Mouse (Mus musculus): ENCODE measurements around the gene Gm21972.

The Gm21972 gene

GRCm38 (mm10) chr1:86189034-86189702 is 55.7 kb downstream of the Gm21972 start:
- TF ChIP-seq GATA4 (IDR thresholded peaks at IDR 0.05; ENCODE audit: insufficient replicate concordance, low read length), result no peak

DNA sequence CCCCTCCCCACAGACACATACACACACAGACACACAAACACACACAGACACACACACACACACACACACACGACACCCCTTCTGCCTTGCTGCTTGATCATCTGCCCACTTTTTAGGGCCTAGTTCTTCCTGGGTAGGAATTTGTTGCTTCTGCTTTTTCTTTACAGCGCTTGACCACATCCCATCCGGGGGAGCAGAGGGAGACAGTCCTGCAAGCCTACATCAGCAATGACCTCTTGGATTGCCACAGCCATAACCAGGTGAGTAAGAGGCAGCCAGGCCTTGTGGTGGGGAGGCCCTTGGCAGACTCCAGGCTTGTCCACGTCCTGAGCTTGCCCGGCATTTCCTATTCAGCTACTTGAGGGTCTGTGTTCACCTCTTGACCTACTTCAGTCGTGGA is 57.4 kb downstream of the Gm21972 start:
- no peak for TF ChIP-seq GATA4 (IDR thresholded peaks at IDR 0.05; ENCODE audit: insufficient replicate concordance, low read length)

- no peak for TF ChIP-seq GATA4 (IDR thresholded peaks at IDR 0.05; ENCODE audit: insufficient replicate concordance, low read length)
These were observed 60.6 kb downstream of the Gm21972 start for GRCm38 (mm10) chr1:86194044-86194443.

DNA sequence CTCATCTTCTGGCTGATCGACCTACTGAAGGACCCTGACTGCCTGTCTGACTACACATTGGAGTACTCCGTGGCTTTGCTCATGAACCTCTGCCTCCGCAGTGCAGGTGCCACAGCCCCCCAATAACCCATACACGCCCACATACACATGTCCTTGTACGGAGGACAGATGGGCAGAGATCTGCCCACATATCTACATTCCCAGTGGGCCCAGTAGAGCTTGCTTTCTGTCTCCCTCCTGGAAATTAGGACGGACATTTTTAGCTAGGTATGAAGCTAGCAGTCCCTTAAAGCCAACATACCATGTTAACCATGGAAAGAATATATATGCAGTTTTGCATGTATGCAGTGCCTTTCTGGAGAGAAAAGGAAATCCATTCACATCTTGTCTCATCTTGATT is 64.8 kb downstream of the Gm21972 start:
- TF ChIP-seq GATA4 (IDR thresholded peaks at IDR 0.05; ENCODE audit: insufficient replicate concordance, low read length), result no peak

GRCm38 (mm10) chr1:86199026-86199425 is 65.6 kb downstream of the Gm21972 start:
- no peak for TF ChIP-seq GATA4 (IDR thresholded peaks at IDR 0.05; ENCODE audit: insufficient replicate concordance, low read length)

DNA sequence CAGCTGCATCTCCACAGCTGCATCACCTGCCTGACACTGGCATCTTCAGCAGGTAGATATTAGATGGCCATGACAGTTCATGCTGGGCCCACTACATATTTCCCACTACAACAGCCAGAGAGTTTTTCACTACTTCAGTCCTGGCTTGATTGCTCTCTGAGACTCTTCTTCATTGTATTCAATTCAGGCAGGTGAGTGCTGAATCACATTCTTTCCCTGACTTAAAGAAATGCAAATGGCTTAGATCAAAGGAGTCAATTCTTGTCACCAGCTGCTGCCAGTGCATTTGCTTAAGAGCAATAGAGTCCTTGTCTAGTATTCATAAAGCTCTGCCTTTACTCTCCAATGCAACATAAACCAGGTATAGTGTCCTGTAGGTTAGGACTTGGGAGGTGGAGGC is 67.9 kb downstream of the Gm21972 start:
- no peak for TF ChIP-seq GATA4 (IDR thresholded peaks at IDR 0.05; ENCODE audit: insufficient replicate concordance, low read length)

DNA sequence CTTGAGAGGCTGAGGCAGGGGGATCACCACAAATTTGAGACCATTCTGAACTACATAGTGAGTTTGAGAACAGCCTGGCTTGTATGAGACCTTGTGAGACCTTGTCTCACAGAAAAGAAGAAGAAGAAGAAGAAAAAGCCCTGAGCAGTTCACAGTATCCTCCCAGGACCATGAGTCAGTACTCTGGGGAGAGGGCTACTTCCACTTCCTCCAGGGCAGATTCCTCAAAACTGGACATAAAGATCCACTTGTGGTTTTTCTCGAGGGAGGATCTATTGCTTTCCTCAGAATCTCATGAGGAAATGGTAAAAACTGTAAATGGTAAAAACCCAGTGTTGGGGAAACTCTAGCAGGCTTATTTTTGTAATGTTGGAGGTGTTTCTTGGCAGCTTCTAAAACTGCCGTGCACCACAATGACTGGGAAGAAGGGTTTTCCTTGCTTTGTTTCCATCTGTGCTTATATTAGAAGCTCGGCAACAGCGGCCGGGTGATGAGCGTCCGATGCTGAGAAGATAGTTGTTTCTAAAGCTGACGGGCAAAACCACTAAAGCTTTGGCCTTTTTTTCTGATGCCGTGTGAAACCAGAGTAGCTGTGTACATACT is 69.3 kb downstream of the Gm21972 start:
- TF ChIP-seq GATA4 (IDR thresholded peaks at IDR 0.05; ENCODE audit: insufficient replicate concordance, low read length), result no peak

DNA sequence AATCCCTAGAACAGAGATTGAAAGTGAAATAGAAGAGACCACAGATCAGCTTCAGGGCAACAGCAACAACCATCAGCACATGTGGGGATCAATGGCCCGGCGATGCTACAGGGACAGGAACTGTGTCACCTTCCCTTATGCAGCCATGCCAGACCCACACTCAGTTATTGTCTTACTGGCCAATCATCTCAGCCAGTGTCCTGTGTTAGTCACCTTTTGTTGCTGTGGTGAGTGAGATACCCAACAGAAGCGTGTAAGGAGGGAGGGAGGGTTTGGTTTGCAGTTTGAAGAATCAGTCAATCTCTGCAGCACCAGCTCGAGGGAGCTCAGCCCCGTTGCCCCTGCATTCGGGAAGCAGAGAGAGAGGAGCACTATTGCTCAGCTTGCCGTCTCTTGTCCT is 77.2 kb downstream of the Gm21972 start:
- TF ChIP-seq GATA4 (IDR thresholded peaks at IDR 0.05; ENCODE audit: insufficient replicate concordance, low read length), result no peak

DNA sequence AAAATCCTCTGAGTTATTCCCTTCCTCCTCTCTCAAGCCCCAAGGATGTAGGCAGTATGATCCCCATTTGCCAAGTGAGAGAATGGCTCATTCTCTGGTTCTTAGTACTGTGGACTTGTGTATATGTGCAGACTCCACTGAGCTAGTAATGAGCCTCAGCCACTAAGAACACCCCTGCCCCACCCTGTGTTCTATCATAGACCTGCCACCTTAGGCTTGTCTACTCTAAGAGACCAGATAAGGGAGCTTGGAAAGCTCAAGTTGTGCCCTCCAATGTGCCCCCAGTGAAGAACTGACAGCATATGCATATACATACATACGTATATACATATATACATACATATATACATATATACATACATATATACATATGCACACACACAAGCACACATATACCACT is 78.1 kb downstream of the Gm21972 start:
- TF ChIP-seq GATA4 (IDR thresholded peaks at IDR 0.05; ENCODE audit: insufficient replicate concordance, low read length), result no peak

All from liver, adult (tissue).